ENCODE assay signal across 13 mouse cellular contexts in the genomic region with DNA sequence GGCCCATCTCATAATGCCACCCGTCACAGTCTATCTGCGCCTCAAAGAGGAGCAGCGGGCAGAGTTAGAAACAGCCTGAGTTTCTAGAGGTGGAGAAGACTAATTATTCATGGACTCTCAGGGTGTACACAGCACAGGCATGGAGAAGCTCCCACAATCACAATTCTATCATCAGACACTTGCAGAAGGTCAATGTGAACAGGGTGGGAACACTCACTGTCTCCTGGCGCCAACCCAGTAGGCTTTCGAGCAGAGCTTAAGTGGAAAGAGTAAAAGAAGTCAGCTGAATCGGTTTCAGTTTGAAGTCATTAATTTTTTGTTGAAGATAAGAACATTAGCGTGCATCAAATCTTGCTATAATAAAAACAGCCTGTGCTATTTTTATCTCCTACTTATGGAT. TPM values are rescaled to one million over a fixed set of nuclear protein-coding genes. Genes with fewer than 3 reads are reported as not detected.
DNase-seq lines count a peak whose midpoint lies in the region; ATAC-seq and TF ChIP-seq lines count a peak whose summit lies in the region.
"Had no signal": no experiment of that assay in that cellular context is flagged by ENCODE, and none has a peak within 500 bp of the region (broad histone marks: within the 10 kb centered on the region; RNA-seq: fewer than 3 reads in every experiment).

No protein-coding gene starts in this region.

- intact Hi-C loops in heart, adult 2 months (cut with DNase I) = loop anchor here (2.0 kb wide), 1 partner anchor 90 kb away; the partner anchor contains the start of gene Sap18

- no peak for TF ChIP-seq CTCF in heart, adult 2 months (IDR thresholded peaks at IDR 0.05)
- TF ChIP-seq CTCF in lung, embryonic 14.5 days (IDR thresholded peaks at IDR 0.05; ENCODE audit: low read depth) = no peak

- H3K4me3 ChIP-seq in heart, adult 2 months = peak overlapping the region; percentile 19; the same call in 1 of the 2 replicates
- no peak overlapping the region for H3K4me3 ChIP-seq in heart, embryonic 11.5 days (ENCODE audit: low read depth, low read length)
- H3K4me3 ChIP-seq in lung, embryonic 14.5 days (ENCODE audit: low read depth, low read length) = no peak overlapping the region
- H3K4me3 ChIP-seq in forebrain, embryonic 13.5 days = no peak overlapping the region
- H3K4me3 ChIP-seq: midbrain, embryonic 10.5 days had no signal

- 43% methylated on average over 7 of the region's 7 CpGs for WGBS in heart, adult 2 months
- WGBS in heart, embryonic 11.5 days (ENCODE audit: insufficient replicate concordance) = 72% methylated on average over 7 of the region's 7 CpGs
- WGBS in lung, embryonic 14.5 days = 54% methylated on average over 7 of the region's 7 CpGs
- 81% methylated on average over 7 of the region's 7 CpGs for WGBS in forebrain, embryonic 13.5 days

- no peak overlapping the region for H3K4me2 ChIP-seq in heart, embryonic 11.5 days
- no peak overlapping the region for H3K4me2 ChIP-seq in lung, embryonic 14.5 days
- H3K4me2 ChIP-seq in forebrain, embryonic 13.5 days = no peak overlapping the region

- no peaks in the 10 kb centered on the region for H3K27me3 ChIP-seq in heart, adult 2 months (ENCODE audit: control insufficient read depth, insufficient read depth, low read length)
- H3K27me3 ChIP-seq in heart, embryonic 11.5 days (ENCODE audit: control insufficient read depth, insufficient read depth, low read length) = no peaks in the 10 kb centered on the region
- no peaks in the 10 kb centered on the region for H3K27me3 ChIP-seq in lung, embryonic 14.5 days (ENCODE audit: insufficient read depth, low read length)
- no peaks in the 10 kb centered on the region for H3K27me3 ChIP-seq in forebrain, embryonic 13.5 days

- H3K9ac ChIP-seq in heart, adult 2 months (ENCODE audit: low read depth, low read length) = no peak overlapping the region
- H3K9ac ChIP-seq in heart, embryonic 11.5 days (ENCODE audit: low read depth, low read length) = no peak overlapping the region
- H3K9ac ChIP-seq in lung, embryonic 14.5 days = no peak overlapping the region
- no peak overlapping the region for H3K9ac ChIP-seq in forebrain, embryonic 13.5 days

- TF ChIP-seq POLR2A in heart, adult 2 months (IDR thresholded peaks at IDR 0.05; ENCODE audit: insufficient read depth, low read depth, low read length) = no peak

- no peak for TF ChIP-seq EP300 in heart, adult 2 months (IDR thresholded peaks at IDR 0.05; ENCODE audit: insufficient read depth, low read depth, low read length)

- ATAC-seq in heart, embryonic 11.5 days (replicated peaks; ENCODE audit: insufficient number of reproducible peaks, low FRiP score, low TSS enrichment) = no peak
- no peak for ATAC-seq in lung, embryonic 14.5 days (ENCODE audit: insufficient read depth)
- no peak for ATAC-seq in monocyte, adult 5-6 weeks (replicated peaks; ENCODE audit: insufficient number of reproducible peaks, low FRiP score, low TSS enrichment, poor library complexity, severe bottlenecking)
- ATAC-seq in forebrain, embryonic 13.5 days = no peak
- ATAC-seq in inflammation-experienced regulatory T-cells, adult 6 months = no peak
- ATAC-seq: forebrain, embryonic 16.5 days had no signal

- H3K27ac ChIP-seq in heart, adult 2 months = peak overlapping the region; percentile 77
- no peak overlapping the region for H3K27ac ChIP-seq in heart, embryonic 11.5 days (ENCODE audit: low read depth, low read length)
- H3K27ac ChIP-seq in lung, embryonic 14.5 days (ENCODE audit: low read depth) = no peak overlapping the region; the same call in 1 of the 2 replicates
- H3K27ac ChIP-seq in forebrain, embryonic 13.5 days = no peak overlapping the region

- H3K4me1 ChIP-seq in heart, adult 2 months (ENCODE audit: control insufficient read depth, insufficient read depth, low read length) = peaks cover 46% of the 10 kb centered on the region
- H3K4me1 ChIP-seq in heart, embryonic 11.5 days (ENCODE audit: control insufficient read depth, insufficient read depth, low read length) = peaks cover 15% of the 10 kb centered on the region; the same call in 1 of the 2 replicates
- H3K4me1 ChIP-seq in lung, embryonic 14.5 days (ENCODE audit: insufficient read depth) = peaks cover 9% of the 10 kb centered on the region; the same call in 1 of the 2 replicates
- peaks cover 28% of the 10 kb centered on the region for H3K4me1 ChIP-seq in forebrain, embryonic 13.5 days

- H3K36me3 ChIP-seq in heart, adult 2 months (ENCODE audit: control insufficient read depth, insufficient read depth, low read length) = peaks cover 18% of the 10 kb centered on the region
- H3K36me3 ChIP-seq in heart, embryonic 11.5 days (ENCODE audit: control insufficient read depth, insufficient read depth, low read length) = no peaks in the 10 kb centered on the region
- peaks cover 13% of the 10 kb centered on the region; the same call in 1 of the 2 replicates for H3K36me3 ChIP-seq in lung, embryonic 14.5 days (ENCODE audit: insufficient read depth)
- no peaks in the 10 kb centered on the region for H3K36me3 ChIP-seq in forebrain, embryonic 13.5 days (ENCODE audit: poor library complexity, severe bottlenecking)

- DNase-seq in heart, adult 2 months = peak in 1 of 2 experiments; percentile 41
- DNase-seq in urinary bladder, postnatal 25 days (ENCODE audit: low spot score) = peak; percentile 55
- no peak for DNase-seq in urinary bladder, adult 2 months (ENCODE audit: low spot score)
- DNase-seq in lung, embryonic 14.5 days = peak; percentile 56
- DNase-seq: cerebellum, postnatal 36 days had no signal

- peaks cover 4% of the 10 kb centered on the region; the same call in 1 of the 2 replicates for H3K79me2 ChIP-seq in heart, adult 2 months (replicated peaks; ENCODE audit: control insufficient read depth, insufficient read depth, low read length)

- H3K9me3 ChIP-seq in heart, embryonic 11.5 days (replicated peaks; ENCODE audit: control insufficient read depth, low read length) = no peaks in the 10 kb centered on the region
- H3K9me3 ChIP-seq in lung, embryonic 14.5 days (ENCODE audit: low read depth, low read length) = no peaks in the 10 kb centered on the region
- H3K9me3 ChIP-seq in forebrain, embryonic 13.5 days (replicated peaks) = no peaks in the 10 kb centered on the region
- H3K9me3 ChIP-seq: midbrain, embryonic 10.5 days had no signal

RNA-seq across cellular contexts. Expression of gene Gm49361, which starts 37.3 kb away (rescaled TPM):
- total RNA-seq in heart, adult 2 months (2021) = 1 to 10 TPM; 1.9 to 2.2 TPM
- polyA plus RNA-seq in heart, adult 2 months (2012; rRNA removed) = not detected in 2 replicates
- not detected in 2 replicates for polyA plus RNA-seq in heart, embryonic 11.5 days (2014; fragmentation: Nextera tagmentation; extraction: Ambion mirVana)
- not detected in 2 replicates for polyA plus RNA-seq in urinary bladder, adult 2 months (2012; rRNA removed)
- not detected in 2 replicates for polyA plus RNA-seq in lung, embryonic 14.5 days (2014; fragmentation: Nextera tagmentation; extraction: Ambion mirVana)
- total RNA-seq in monocyte, adult 5-6 weeks (2017) = 0.58 TPM in 1 of 3 replicates, not detected in the others
- not detected in 2 replicates for polyA plus RNA-seq in forebrain, embryonic 13.5 days (2015; fragmentation: Nextera tagmentation; extraction: Ambion mirVana)
- polyA plus RNA-seq in inflammation-experienced regulatory T-cells, adult 6 months (2017; shearing (Covaris generic)) = not detected
- polyA plus RNA-seq: forebrain, embryonic 16.5 days; hindbrain, embryonic 16.5 days; limb, embryonic 11.5 days; midbrain, embryonic 10.5 days had no signal

RNA-seq across cellular contexts. Expression of gene Xpo4, which starts 43.4 kb away (rescaled TPM):
- 10 to 100 TPM; 10.9 to 12.7 TPM for total RNA-seq in heart, adult 2 months (2021)
- polyA plus RNA-seq in heart, adult 2 months (2012; rRNA removed) = 2.8 and 6.4 TPM in 2 replicates
- 21.8 and 23.7 TPM in 2 replicates for polyA plus RNA-seq in heart, embryonic 11.5 days (2014; fragmentation: Nextera tagmentation; extraction: Ambion mirVana)
- 7.6 and 8.8 TPM in 2 replicates for polyA plus RNA-seq in urinary bladder, adult 2 months (2012; rRNA removed)
- polyA plus RNA-seq in lung, embryonic 14.5 days (2014; fragmentation: Nextera tagmentation; extraction: Ambion mirVana) = 33.7 and 37.1 TPM in 2 replicates
- total RNA-seq in monocyte, adult 5-6 weeks (2017) = 31.5 to 36.8 TPM (median 34.4 TPM) in 3 replicates
- polyA plus RNA-seq in forebrain, embryonic 13.5 days (2015; fragmentation: Nextera tagmentation; extraction: Ambion mirVana) = 19.3 and 21.8 TPM in 2 replicates
- polyA plus RNA-seq in inflammation-experienced regulatory T-cells, adult 6 months (2017; shearing (Covaris generic)) = 10 to 100 TPM; 24.6 to 32.2 (median 29.7) TPM

RNA-seq across cellular contexts. Expression of gene Lats2, which starts 49.6 kb away (rescaled TPM):
- total RNA-seq in heart, adult 2 months (2021) = 10 to 100 TPM; 30.1 to 31.2 TPM
- 18.6 and 22.8 TPM in 2 replicates for polyA plus RNA-seq in heart, adult 2 months (2012; rRNA removed)
- 18.9 and 20.7 TPM in 2 replicates for polyA plus RNA-seq in heart, embryonic 11.5 days (2014; fragmentation: Nextera tagmentation; extraction: Ambion mirVana)
- polyA plus RNA-seq in urinary bladder, adult 2 months (2012; rRNA removed) = 35.2 and 35.9 TPM in 2 replicates
- polyA plus RNA-seq in lung, embryonic 14.5 days (2014; fragmentation: Nextera tagmentation; extraction: Ambion mirVana) = 25.1 and 28.9 TPM in 2 replicates
- total RNA-seq in monocyte, adult 5-6 weeks (2017) = 68.5 to 76.5 TPM (median 75.4 TPM) in 3 replicates
- polyA plus RNA-seq in forebrain, embryonic 13.5 days (2015; fragmentation: Nextera tagmentation; extraction: Ambion mirVana) = 7.8 and 8.3 TPM in 2 replicates
- 10 to 100 TPM; 13.0 to 23.0 (median 20.1) TPM for polyA plus RNA-seq in inflammation-experienced regulatory T-cells, adult 6 months (2017; shearing (Covaris generic))
